Mouse (Mus musculus): Measurements from ENCODE around the gene Nexn. TPM values are rescaled to one million over a fixed set of nuclear protein-coding genes. Genes with fewer than 3 reads are reported as not detected.
A peak's percentile ranks its signal among the peaks of the same experiment; 100 is the strongest.
"Not testable (repeated sequence)": the region's sequence is repeated elsewhere in the genome, so short reads cannot be mapped to it uniquely, and the experiment has no call there.

Gene Nexn
- polyA plus RNA-seq, 1 experiment from 2014 or later: 2.2 TPM

DNA sequence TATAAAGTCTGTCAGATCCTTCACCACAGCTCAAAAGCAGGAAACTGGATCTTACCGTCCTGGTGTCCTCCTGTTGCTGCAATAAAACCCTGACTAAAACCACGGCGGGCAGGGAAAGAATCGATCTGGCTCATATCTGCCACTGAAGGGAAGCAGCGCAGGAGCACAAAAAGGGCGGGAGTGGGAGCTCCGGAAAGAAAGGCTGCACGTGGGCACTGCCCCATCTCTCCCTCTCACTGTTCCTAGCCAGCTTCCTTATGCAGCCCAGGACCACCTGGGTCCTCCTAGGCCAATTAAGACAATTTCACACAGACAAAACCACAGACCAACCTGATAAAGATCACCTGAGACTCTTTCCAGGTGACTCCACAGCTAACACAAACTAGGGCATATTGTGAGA is 4.7 kb downstream of the Nexn start:
- Histone ChIP-seq H3K4me1 (ENCODE audit: control insufficient read depth, insufficient read depth, low read length) (peaks cover 17% of the 10 kb centered on the region), H3K9me3 (ENCODE audit: control insufficient read depth, low read length) (no peaks in the 10 kb centered on the region), H3K27me3 (ENCODE audit: control insufficient read depth, insufficient read depth, low read length) (peaks cover 14% of the 10 kb centered on the region)

DNA sequence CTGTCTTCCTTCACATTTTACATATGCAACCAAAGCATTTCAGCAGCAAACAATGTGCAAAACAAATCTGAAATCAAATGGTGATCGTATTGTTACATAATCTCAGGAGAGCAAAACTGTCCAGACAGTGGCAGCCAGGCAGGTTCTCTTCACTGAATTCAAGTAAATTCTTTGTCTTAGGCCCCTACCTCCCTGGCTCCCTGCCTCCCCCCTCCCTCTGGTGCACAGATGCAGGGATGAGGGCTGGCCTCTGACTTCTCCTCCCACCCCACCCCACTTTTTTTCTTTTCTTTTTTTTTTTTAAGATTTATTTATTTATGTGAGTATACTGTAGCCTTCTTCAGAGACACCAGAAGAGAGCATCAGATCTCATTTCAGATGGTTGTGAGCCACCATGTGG is 5.8 kb downstream of the Nexn start:
- Histone ChIP-seq H3K9me3 (ENCODE audit: control insufficient read depth, low read length) (no peaks in the 10 kb centered on the region), H3K9ac (replicated peaks; ENCODE audit: low read length) (no peak overlapping the region), H3K4me2 (ENCODE audit: low read length) (no peak overlapping the region), H3K27me3 (ENCODE audit: control insufficient read depth, insufficient read depth, low read length) (peaks cover 14% of the 10 kb centered on the region), H3K36me3 (ENCODE audit: control insufficient read depth, insufficient read depth, low read length) (no peaks in the 10 kb centered on the region), H3K27ac (replicated peaks; ENCODE audit: low read depth, low read length) (no peak overlapping the region), H3K4me3 (replicated peaks; ENCODE audit: low read depth, low read length) (no peak overlapping the region), H3K4me1 (ENCODE audit: control insufficient read depth, insufficient read depth, low read length) (peaks cover 9% of the 10 kb centered on the region)
- ATAC-seq (ENCODE audit: low FRiP score, low TSS enrichment) (no peak), DNase-seq (no peak)
- WGBS: 97% methylated on average over 1 of the region's 1 CpGs

More for the DNA sequence above, 4.7 kb downstream of the Nexn start:
- Histone ChIP-seq H3K9ac (replicated peaks; ENCODE audit: low read length) (no peak overlapping the region), H3K36me3 (ENCODE audit: control insufficient read depth, insufficient read depth, low read length) (no peaks in the 10 kb centered on the region), H3K27ac (replicated peaks; ENCODE audit: low read depth, low read length) (no peak overlapping the region), H3K4me3 (replicated peaks; ENCODE audit: low read depth, low read length) (no peak overlapping the region), H3K4me2 (ENCODE audit: low read length) (no peak overlapping the region)
- no peak for ATAC-seq (ENCODE audit: low FRiP score, low TSS enrichment)
- WGBS: 56% methylated on average over 8 of the region's 8 CpGs
- DNase-seq: no peak

DNA sequence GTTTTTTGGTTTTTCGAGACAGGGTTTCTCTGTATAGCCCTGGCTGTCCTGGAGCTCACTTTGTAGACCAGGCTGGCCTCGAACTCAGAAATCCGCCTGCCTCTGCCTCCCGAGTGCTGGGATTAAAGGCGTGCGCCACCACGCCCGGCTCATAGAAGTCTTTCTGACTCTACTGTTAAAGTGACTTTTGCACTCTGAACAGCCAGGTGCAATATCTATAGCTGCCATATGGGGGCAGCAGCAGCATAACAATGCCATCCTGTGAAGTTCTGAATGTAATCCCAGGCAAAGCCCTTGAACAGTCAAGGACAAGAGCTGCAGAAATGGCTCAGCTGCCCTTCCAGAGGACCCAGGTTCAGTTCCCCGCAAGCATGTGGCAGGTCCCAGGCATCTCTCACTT is 6.7 kb downstream of the Nexn start:
- not testable (repeated sequence) for H3K27me3 ChIP-seq (ENCODE audit: control insufficient read depth, insufficient read depth, low read length); H3K4me1 ChIP-seq (ENCODE audit: control insufficient read depth, insufficient read depth, low read length); H3K9ac ChIP-seq (replicated peaks; ENCODE audit: low read length); ATAC-seq (ENCODE audit: low FRiP score, low TSS enrichment); H3K4me3 ChIP-seq (replicated peaks; ENCODE audit: low read depth, low read length); H3K36me3 ChIP-seq (ENCODE audit: control insufficient read depth, insufficient read depth, low read length); H3K4me2 ChIP-seq (ENCODE audit: low read length); H3K27ac ChIP-seq (replicated peaks; ENCODE audit: low read depth, low read length); H3K9me3 ChIP-seq (ENCODE audit: control insufficient read depth, low read length)
- WGBS: 37% methylated on average over 8 of the region's 9 CpGs
- peak; percentile 87 for DNase-seq

DNA sequence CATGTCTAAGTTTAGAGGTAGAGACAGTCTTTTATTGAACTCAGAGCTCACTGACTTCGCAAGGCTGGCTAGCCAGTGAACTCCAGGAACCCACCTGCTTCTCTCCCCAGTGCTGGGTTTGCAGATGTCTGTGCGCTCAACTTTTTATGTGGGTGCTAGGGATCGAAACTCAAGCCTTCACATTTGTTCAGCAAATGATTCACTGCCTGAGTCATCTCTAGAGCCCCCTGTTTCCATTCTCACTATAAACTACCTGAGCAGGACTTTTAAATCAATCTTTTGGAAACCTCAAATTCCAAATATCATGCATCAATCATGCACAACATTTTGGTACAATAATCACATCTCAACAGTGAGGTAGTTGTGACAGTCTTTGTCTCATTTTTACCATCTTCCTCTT is 8.6 kb downstream of the Nexn start:
- peaks cover 2% of the 10 kb centered on the region; the same call in 1 of the 2 replicates for H3K4me1 ChIP-seq (ENCODE audit: control insufficient read depth, insufficient read depth, low read length)
- 91% methylated on average over 3 of the region's 3 CpGs for WGBS
- ATAC-seq (ENCODE audit: low FRiP score, low TSS enrichment) (no peak), DNase-seq (no peak)
- no peaks in the 10 kb centered on the region for H3K9me3 ChIP-seq (ENCODE audit: control insufficient read depth, low read length)
- no peaks in the 10 kb centered on the region for H3K36me3 ChIP-seq (ENCODE audit: control insufficient read depth, insufficient read depth, low read length)
- no peaks in the 10 kb centered on the region for H3K27me3 ChIP-seq (ENCODE audit: control insufficient read depth, insufficient read depth, low read length)
- H3K27ac ChIP-seq (replicated peaks; ENCODE audit: low read depth, low read length): no peak overlapping the region
- H3K4me2 ChIP-seq (ENCODE audit: low read length): no peak overlapping the region
- H3K9ac ChIP-seq (replicated peaks; ENCODE audit: low read length): no peak overlapping the region
- no peak overlapping the region for H3K4me3 ChIP-seq (replicated peaks; ENCODE audit: low read depth, low read length)

- Histone ChIP-seq H3K27ac (replicated peaks; ENCODE audit: low read depth, low read length) (no peak overlapping the region), H3K9ac (replicated peaks; ENCODE audit: low read length) (no peak overlapping the region), H3K36me3 (ENCODE audit: control insufficient read depth, insufficient read depth, low read length) (no peaks in the 10 kb centered on the region), H3K9me3 (ENCODE audit: control insufficient read depth, low read length) (no peaks in the 10 kb centered on the region), H3K4me3 (replicated peaks; ENCODE audit: low read depth, low read length) (no peak overlapping the region), H3K27me3 (ENCODE audit: control insufficient read depth, insufficient read depth, low read length) (no peaks in the 10 kb centered on the region), H3K4me2 (ENCODE audit: low read length) (no peak overlapping the region), H3K4me1 (ENCODE audit: control insufficient read depth, insufficient read depth, low read length) (no peaks in the 10 kb centered on the region)
- WGBS: 88% methylated on average over 1 of the region's 1 CpGs
- ATAC-seq (ENCODE audit: low FRiP score, low TSS enrichment) (no peak), DNase-seq (no peak)
Measured at GRCm38 (mm10) chr3:152250487-152250886, 15.7 kb downstream of the Nexn start.

- no peaks in the 10 kb centered on the region for H3K9me3 ChIP-seq (ENCODE audit: control insufficient read depth, low read length)
- 92% methylated on average over 12 of the region's 12 CpGs for WGBS
- no peak overlapping the region for H3K4me2 ChIP-seq (ENCODE audit: low read length)
- no peaks in the 10 kb centered on the region for H3K27me3 ChIP-seq (ENCODE audit: control insufficient read depth, insufficient read depth, low read length)
- H3K9ac ChIP-seq (replicated peaks; ENCODE audit: low read length): no peak overlapping the region
- no peak overlapping the region for H3K27ac ChIP-seq (replicated peaks; ENCODE audit: low read depth, low read length)
- H3K4me3 ChIP-seq (replicated peaks; ENCODE audit: low read depth, low read length): no peak overlapping the region
- ATAC-seq (ENCODE audit: low FRiP score, low TSS enrichment) (no peak), DNase-seq (no peak)
- no peaks in the 10 kb centered on the region for H3K36me3 ChIP-seq (ENCODE audit: control insufficient read depth, insufficient read depth, low read length)
- H3K4me1 ChIP-seq (ENCODE audit: control insufficient read depth, insufficient read depth, low read length): no peaks in the 10 kb centered on the region
Measured at GRCm38 (mm10) chr3:152247708-152248107, 18.4 kb downstream of the Nexn start.

DNA sequence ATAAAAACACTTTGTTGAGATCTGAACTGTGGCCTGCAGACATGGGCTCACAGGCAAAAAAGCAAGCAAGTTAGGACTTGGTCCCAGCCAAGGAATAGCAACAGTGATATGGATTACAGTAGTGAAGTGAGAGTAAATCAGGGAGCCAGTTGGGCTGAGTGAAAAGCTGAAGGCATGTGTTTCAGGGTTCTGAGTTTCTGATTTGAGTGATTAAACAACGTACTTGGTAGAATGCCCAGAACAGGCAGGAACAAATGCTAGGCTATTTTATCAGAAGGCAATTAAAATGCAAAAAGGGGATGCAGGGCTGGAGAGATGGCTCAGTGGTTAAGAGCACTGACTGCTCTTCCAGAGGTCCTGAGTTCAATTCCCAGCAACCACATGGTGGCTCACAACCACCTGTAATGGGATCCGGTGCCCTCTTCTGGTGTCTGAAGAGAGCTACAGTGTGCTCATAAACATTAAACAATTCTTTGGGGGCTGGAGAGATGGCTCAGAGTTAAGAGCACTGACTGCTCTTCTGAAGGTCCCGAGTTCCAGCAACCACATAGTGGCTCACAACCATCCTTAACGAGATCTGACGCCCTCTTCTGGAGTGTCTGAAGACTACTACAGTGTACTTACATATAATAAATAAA is 20.8 kb downstream of the Nexn start:
- WGBS: 84% methylated on average over 5 of the region's 5 CpGs
- H3K4me3 ChIP-seq (replicated peaks; ENCODE audit: low read depth, low read length): no peak overlapping the region
- no peak overlapping the region for H3K27ac ChIP-seq (replicated peaks; ENCODE audit: low read depth, low read length)
- H3K4me1 ChIP-seq (ENCODE audit: control insufficient read depth, insufficient read depth, low read length): no peaks in the 10 kb centered on the region
- H3K4me2 ChIP-seq (ENCODE audit: low read length): no peak overlapping the region
- DNase-seq (no peak), ATAC-seq (ENCODE audit: low FRiP score, low TSS enrichment) (no peak)
- no peaks in the 10 kb centered on the region for H3K27me3 ChIP-seq (ENCODE audit: control insufficient read depth, insufficient read depth, low read length)
- H3K9ac ChIP-seq (replicated peaks; ENCODE audit: low read length): no peak overlapping the region
- no peaks in the 10 kb centered on the region for H3K9me3 ChIP-seq (ENCODE audit: control insufficient read depth, low read length)
- 0 out of 2 replicates have a peak, but pooled peaks cover 8% of the 10 kb centered on the region for H3K36me3 ChIP-seq (ENCODE audit: control insufficient read depth, insufficient read depth, low read length)

DNA sequence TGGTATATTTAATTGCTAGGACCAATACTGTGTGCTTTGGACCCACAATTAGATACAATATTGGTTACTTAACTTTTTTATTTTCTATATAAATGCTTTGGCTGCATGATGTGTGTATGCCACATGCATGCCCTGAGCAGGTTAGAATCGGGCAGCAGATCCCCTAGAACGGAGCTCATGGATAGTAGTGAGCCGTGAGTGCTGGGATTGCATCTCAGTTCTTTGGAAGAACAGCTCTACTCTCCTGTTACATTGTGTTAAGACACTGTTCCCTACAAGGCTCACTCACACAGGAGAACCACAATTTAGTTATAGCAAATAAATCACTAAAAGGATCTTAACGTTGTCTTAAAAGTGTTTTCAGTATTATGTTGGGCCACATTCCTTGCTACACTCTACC is 22.8 kb downstream of the Nexn start:
- Histone ChIP-seq H3K4me1 (ENCODE audit: control insufficient read depth, insufficient read depth, low read length) (no peaks in the 10 kb centered on the region), H3K27me3 (ENCODE audit: control insufficient read depth, insufficient read depth, low read length) (no peaks in the 10 kb centered on the region), H3K9ac (replicated peaks; ENCODE audit: low read length) (no peak overlapping the region), H3K4me3 (replicated peaks; ENCODE audit: low read depth, low read length) (no peak overlapping the region), H3K4me2 (ENCODE audit: low read length) (no peak overlapping the region), H3K36me3 (ENCODE audit: control insufficient read depth, insufficient read depth, low read length) (peaks cover 16% of the 10 kb centered on the region; the same call in 1 of the 2 replicates), H3K9me3 (ENCODE audit: control insufficient read depth, low read length) (no peaks in the 10 kb centered on the region), H3K27ac (replicated peaks; ENCODE audit: low read depth, low read length) (no peak overlapping the region)
- ATAC-seq (ENCODE audit: low FRiP score, low TSS enrichment): no peak
- 79% methylated on average over 4 of the region's 4 CpGs for WGBS
- no peak for DNase-seq

DNA sequence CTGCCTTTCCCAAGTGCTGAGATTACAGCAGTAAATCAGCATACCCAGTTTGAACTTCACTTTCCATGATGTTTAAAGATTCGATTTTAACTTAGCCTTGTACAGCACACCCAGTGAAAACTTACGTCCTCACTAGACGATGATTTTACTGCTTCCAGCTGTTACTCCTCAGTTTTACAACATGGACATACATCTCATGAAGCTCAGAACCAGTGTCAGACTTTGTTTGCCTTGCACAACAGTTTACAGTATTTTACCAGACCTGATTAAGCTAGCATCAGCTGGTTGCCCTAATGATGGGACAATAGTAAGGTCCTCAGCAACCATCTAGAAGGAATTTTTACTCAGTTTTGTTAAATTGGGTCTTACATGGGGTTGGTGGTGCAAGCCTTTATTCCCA is 25.1 kb downstream of the Nexn start:
- H3K4me2 ChIP-seq (ENCODE audit: low read length): no peak overlapping the region
- ATAC-seq (ENCODE audit: low FRiP score, low TSS enrichment) (no peak), DNase-seq (no peak)
- peaks cover 29% of the 10 kb centered on the region for H3K36me3 ChIP-seq (ENCODE audit: control insufficient read depth, insufficient read depth, low read length)
- H3K9me3 ChIP-seq (ENCODE audit: control insufficient read depth, low read length): no peaks in the 10 kb centered on the region
- H3K9ac ChIP-seq (replicated peaks; ENCODE audit: low read length): no peak overlapping the region
- H3K27ac ChIP-seq (replicated peaks; ENCODE audit: low read depth, low read length): no peak overlapping the region
- no peak overlapping the region for H3K4me3 ChIP-seq (replicated peaks; ENCODE audit: low read depth, low read length)
- H3K4me1 ChIP-seq (ENCODE audit: control insufficient read depth, insufficient read depth, low read length): no peaks in the 10 kb centered on the region
- no peaks in the 10 kb centered on the region for H3K27me3 ChIP-seq (ENCODE audit: control insufficient read depth, insufficient read depth, low read length)
- 87% methylated on average over 3 of the region's 3 CpGs for WGBS
